Mouse (Mus musculus): ENCODE measurements around the gene Marf1.
"Not testable (repeated sequence)": the region's sequence is repeated elsewhere in the genome, so short reads cannot be mapped to it uniquely, and the experiment has no call there.

The Marf1 gene

GRCm38 (mm10) chr16:14162988-14163416 is at the start of gene Marf1, which contains the start of gene Nde1:
Gene Marf1, minus strand, starts transcription at chr16:14163351.
Gene Nde1, plus strand, starts transcription at chr16:14163275.
- DNase-seq (ENCODE audit: low read depth, low spot score) = peak; percentile 87

- no peak for DNase-seq (ENCODE audit: low read depth, low spot score)
Observed at GRCm38 (mm10) chr16:14198798-14199197, 35.6 kb upstream of the Marf1 start.

DNA sequence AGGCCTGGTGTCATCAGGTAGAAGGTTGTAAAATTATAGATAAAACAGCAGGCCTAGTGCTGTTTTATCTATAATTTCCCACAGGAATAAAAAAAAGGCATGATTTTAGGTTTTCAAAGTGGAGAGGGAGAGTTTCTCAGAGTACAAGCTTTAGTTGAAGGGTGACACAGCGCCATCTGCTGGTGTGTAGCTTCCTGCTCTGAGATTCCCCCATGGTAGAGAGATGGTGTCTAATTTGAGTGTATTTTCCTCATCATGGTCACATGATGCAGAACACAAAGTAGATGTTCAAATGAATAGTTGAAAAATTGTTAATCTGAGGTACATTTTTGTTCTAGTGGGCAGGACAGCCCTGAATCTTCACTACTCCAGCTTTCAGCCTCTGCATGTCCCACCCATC is 32.3 kb upstream of the Marf1 start:
- DNase-seq (ENCODE audit: low read depth, low spot score) = peak; percentile 63

- peak; percentile 18 for DNase-seq (ENCODE audit: low read depth, low spot score)
Observed at GRCm38 (mm10) chr16:14194164-14194950, 31.2 kb upstream of the Marf1 start.

DNA sequence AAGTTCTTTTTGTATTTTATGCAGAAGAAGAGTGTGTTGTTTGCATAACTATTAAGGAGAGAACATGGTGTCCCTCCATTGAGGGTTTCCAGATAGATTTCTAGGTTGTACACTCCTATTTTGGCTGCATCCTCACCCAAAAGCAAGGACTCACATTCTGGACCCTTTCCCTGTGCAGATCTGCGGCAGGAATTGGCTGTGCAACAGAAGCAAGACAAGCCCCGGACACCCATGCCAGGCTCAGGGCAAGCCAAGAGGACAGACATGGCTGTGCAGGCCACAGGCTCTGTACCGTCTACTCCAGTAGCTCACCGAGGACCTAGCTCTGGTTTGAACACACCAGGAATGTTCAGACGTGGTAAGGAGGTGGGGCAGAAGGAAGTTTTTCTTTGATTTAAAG is 22.4 kb upstream of the Marf1 start:
- DNase-seq (ENCODE audit: low read depth, low spot score) = no peak

DNA sequence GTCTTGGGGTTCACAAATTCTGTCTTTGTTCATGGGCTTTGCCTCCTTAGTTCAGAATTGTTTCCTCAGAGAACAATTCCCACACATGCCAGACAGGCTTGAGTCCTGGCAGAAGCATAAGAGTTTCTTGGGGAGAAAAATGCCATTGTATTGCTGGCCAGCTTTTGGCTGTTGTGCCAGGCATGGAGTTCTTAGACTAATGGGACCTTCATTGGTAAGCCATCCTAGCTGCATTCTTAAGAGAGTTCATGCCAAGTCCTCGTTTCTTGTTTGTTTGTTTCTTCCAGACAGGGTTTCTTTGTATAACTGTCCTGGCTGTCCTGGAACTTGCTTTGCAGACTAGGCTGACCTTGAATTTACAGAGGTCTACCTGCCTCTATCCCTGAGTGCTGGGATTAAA is 20.7 kb upstream of the Marf1 start:
- no peak for DNase-seq (ENCODE audit: low read depth, low spot score)

- no peak for DNase-seq (ENCODE audit: low read depth, low spot score)
Observed at GRCm38 (mm10) chr16:14182360-14182759, 19.2 kb upstream of the Marf1 start.

DNA sequence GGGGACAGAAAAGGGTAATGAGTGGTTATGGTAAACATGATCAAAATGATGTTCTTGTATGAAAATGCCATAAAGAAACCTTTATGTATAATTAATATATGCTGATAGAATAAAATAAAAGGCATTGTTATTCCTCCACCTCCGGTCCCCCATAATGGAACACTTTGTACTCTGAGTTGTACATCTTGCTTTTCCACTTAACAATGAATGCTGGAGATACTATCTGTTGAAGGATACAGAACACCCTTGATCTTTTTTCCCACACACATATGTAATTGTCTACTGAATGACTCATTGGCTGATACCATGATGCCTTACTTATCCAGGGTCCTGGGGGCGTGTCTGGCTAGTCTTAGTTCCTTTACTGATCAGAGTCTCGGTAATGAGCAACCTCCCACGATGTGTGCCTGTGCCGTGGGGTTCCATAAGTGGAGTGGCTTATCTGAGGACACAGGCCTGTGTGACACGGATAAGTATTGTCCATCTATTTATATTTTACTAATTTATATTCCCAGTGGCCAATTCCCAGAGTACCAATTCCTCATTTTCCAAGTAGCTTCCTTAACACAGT is 17.1 kb upstream of the Marf1 start:
- no peak for DNase-seq (ENCODE audit: low read depth, low spot score)

GRCm38 (mm10) chr16:14178041-14178440 is 14.9 kb upstream of the Marf1 start:
- no peak for DNase-seq (ENCODE audit: low read depth, low spot score)

- DNase-seq (ENCODE audit: low read depth, low spot score) = no peak
Observed at GRCm38 (mm10) chr16:14169706-14170105, 6.6 kb upstream of the Marf1 start.

- DNase-seq (ENCODE audit: low read depth, low spot score) = peak; percentile 62
Observed at GRCm38 (mm10) chr16:14166490-14166889, 3.3 kb upstream of the Marf1 start.

GRCm38 (mm10) chr16:14163731-14164130 is 580 bp upstream of the Marf1 start:
- DNase-seq (ENCODE audit: low read depth, low spot score) = no peak

- DNase-seq (ENCODE audit: low read depth, low spot score) = no peak
Observed at GRCm38 (mm10) chr16:14160941-14161340, 2.2 kb downstream of the Marf1 start.

GRCm38 (mm10) chr16:14159746-14160131 is 3.4 kb downstream of the Marf1 start:
- DNase-seq (ENCODE audit: low read depth, low spot score) = peak; percentile 82

GRCm38 (mm10) chr16:14158936-14159745 is 4.0 kb downstream of the Marf1 start:
- DNase-seq (ENCODE audit: low read depth, low spot score) = peak; percentile 99

- DNase-seq (ENCODE audit: low read depth, low spot score) = no peak
Observed at GRCm38 (mm10) chr16:14158536-14158935, 4.6 kb downstream of the Marf1 start.

DNA sequence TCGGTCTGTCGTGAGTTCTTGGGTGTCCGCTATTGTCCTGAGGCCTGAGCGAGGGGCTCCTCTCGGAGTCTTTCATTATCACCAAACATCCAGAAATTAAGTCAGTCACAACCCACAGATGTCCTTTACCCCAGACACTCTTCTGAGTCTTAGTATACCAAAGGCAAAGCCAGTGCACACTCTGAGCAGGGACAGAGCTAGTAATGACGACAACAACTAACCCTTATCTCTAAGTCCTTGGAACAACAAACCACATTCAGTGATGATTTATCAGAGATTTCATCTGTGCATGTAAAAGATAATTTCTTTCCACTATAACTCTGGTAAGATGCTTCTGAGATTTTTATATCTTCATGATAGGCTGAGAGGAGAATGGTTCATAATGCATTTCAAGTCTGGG is 6.8 kb downstream of the Marf1 start:
- no peak for DNase-seq (ENCODE audit: low read depth, low spot score)

GRCm38 (mm10) chr16:14155638-14156037 is 7.5 kb downstream of the Marf1 start:
- DNase-seq (ENCODE audit: low read depth, low spot score) = not testable (repeated sequence)

GRCm38 (mm10) chr16:14151718-14152117 is 11.4 kb downstream of the Marf1 start:
- no peak for DNase-seq (ENCODE audit: low read depth, low spot score)

- peak; percentile 30 for DNase-seq (ENCODE audit: low read depth, low spot score)
Observed at GRCm38 (mm10) chr16:14147712-14148111, 15.4 kb downstream of the Marf1 start.

- DNase-seq (ENCODE audit: low read depth, low spot score) = no peak
Observed at GRCm38 (mm10) chr16:14143298-14143697, 19.9 kb downstream of the Marf1 start.

DNA sequence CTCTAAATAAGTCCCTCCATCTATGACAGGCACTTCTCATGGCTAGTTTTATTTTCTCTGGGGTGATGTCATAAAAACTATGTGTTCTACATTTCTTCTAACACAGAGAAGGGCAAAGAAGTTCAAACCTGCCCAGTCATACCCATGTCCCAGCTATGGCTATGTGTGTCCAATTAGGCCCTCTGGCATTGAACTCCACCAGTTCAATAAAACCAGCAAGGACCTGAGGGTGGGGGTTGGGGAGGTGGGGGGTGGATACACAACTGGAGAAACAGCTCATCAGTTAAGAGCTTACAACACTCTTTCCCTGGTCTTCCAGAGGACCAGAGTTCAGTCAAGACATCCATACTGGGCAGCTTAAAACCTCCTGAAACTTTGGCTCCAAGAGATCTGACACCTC is 24.0 kb downstream of the Marf1 start:
- no peak for DNase-seq (ENCODE audit: low read depth, low spot score)

Measured in ES-CJ7 (cell line).